Mouse (Mus musculus): Measurements from ENCODE around the gene Poll.

GRCm38 (mm10) chr19:45582161-45582560, 21.8 kb upstream of the Poll start:
- TF ChIP-seq CTCF (IDR thresholded peaks at IDR 0.05; ENCODE audit: control insufficient read depth, insufficient read depth, low read length), result no peak
- no peak for TF ChIP-seq POLR2A (IDR thresholded peaks at IDR 0.05; ENCODE audit: borderline replicate concordance, control insufficient read depth, low read depth, low read length)
